Mouse (Mus musculus): ENCODE measurements around the gene 1700029I15Rik.

DNA sequence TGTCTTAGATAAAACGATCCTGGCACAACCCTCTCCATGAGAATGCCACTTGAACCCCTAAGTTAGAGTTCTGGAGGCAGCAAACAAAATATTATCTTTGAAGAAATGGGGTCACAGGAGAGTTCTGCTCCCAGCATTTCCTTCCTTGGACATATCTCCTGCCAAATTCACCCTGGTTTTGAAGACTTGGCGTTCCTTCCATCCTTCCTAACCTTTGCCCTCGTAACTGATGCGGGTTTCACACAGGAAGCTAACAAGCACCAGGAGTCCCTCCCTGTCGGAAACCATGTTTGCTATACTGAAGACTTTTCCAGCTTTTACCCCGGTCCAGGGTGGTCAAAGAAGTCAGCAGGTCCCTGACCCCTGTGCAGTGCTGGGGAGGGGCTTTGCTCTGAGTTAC is 28.1 kb upstream of the 1700029I15Rik start:
- TF ChIP-seq GATA1 (IDR thresholded peaks at IDR 0.05; ENCODE audit: low read length) (no peak), TAL1 (IDR thresholded peaks at IDR 0.05; ENCODE audit: low read length) (no peak)

All from erythroblast, embryonic 14.5 days (primary cell).